In the genomic region with DNA sequence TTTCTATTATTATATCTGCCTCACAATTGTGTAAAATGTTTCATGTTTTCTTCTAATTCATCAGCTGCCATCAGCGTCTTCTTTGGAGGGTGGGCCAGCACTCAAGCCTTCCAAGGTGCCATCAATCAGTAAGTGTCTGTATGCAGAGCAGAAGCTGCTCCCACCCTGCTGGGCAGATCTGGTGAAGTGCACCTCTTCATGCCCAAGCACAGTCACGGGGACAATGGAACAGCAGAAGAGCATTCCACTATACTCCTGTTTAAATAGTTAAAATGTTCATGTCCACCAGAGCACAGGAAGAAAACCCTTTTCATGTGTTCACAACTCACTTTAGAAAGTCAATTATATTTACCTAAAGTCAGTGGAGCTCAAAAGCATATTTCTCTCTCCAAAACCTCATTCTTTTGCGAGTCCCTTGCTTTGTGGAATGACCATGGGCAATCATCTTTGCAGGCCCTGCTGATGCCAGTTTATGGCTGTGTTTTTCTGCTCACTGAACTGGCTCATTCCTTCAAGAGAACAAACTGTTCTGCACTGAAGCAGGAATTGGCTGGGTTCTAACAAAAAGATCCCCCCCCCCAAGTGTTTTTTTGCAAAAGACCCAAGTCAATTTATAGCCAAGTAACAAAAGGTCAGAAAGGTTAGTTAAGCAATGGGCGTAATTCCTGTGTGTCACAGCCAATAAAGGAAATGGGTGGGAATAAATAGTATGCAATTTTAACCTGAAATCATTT, we compare ENCODE assay signal across 10 mouse cellular contexts.
DNase-seq lines count a peak whose midpoint lies in the region; ATAC-seq and TF ChIP-seq lines count a peak whose summit lies in the region.
"Had no signal": no experiment of that assay in that cellular context is flagged by ENCODE, and none has a peak within 500 bp of the region (broad histone marks: within the 10 kb centered on the region; RNA-seq: fewer than 3 reads in every experiment).

No protein-coding gene starts in this region.

- H3K36me3 ChIP-seq in liver, postnatal 0 days (replicated peaks; ENCODE audit: insufficient read depth, low read length) = no peaks in the 10 kb centered on the region
- H3K36me3 ChIP-seq in liver, embryonic 11.5 days (ENCODE audit: control insufficient read depth, insufficient read depth, low read length) = no peaks in the 10 kb centered on the region

- peaks cover 18% of the 10 kb centered on the region for H3K4me1 ChIP-seq in liver, postnatal 0 days (ENCODE audit: insufficient read depth)
- no peaks in the 10 kb centered on the region for H3K4me1 ChIP-seq in liver, embryonic 11.5 days (replicated peaks; ENCODE audit: control insufficient read depth, insufficient read depth, low read length)

- ATAC-seq in cerebellum, adult (ENCODE audit: insufficient number of reproducible peaks, low FRiP score, low TSS enrichment) = no peak
- ATAC-seq in liver, postnatal 0 days = peak; percentile 86
- ATAC-seq in liver, embryonic 11.5 days (replicated peaks; ENCODE audit: low FRiP score) = no peak

- DNase-seq in cerebellum, postnatal 14 days = peak; percentile 29 to 45
- DNase-seq in liver, postnatal 0 days = peak; percentile 28
- no peak for DNase-seq in liver, embryonic 11.5 days (ENCODE audit: low spot score)
- peak; percentile 30 for DNase-seq in heart, postnatal 25 days (ENCODE audit: low spot score)
- peak; percentile 75 for DNase-seq in lung, postnatal 36 days
- no peak for DNase-seq in yolk sac, embryonic 10.5 days (ENCODE audit: low spot score)
- DNase-seq in left cerebral cortex, postnatal 36 days (ENCODE audit: low spot score in 2 of 2) = no peak
- DNase-seq: B cell, adult 2 months had no signal

- WGBS in liver, postnatal 0 days (ENCODE audit: insufficient replicate concordance) = 69% methylated on average over 4 of the region's 4 CpGs
- 59% methylated on average over 4 of the region's 4 CpGs for WGBS in liver, embryonic 11.5 days

- TF ChIP-seq CTCF in liver, postnatal 0 days (IDR thresholded peaks at IDR 0.05; ENCODE audit: low read depth) = no peak

- H3K27ac ChIP-seq in liver, postnatal 0 days (ENCODE audit: low read depth) = peak overlapping the region; percentile 97
- H3K27ac ChIP-seq in liver, embryonic 11.5 days (ENCODE audit: low read depth, low read length) = no peak overlapping the region
- H3K27ac ChIP-seq: macrophage had no signal

- no peaks in the 10 kb centered on the region for H3K27me3 ChIP-seq in liver, postnatal 0 days (ENCODE audit: insufficient read depth, low read length)
- no peaks in the 10 kb centered on the region for H3K27me3 ChIP-seq in liver, embryonic 11.5 days (replicated peaks; ENCODE audit: control insufficient read depth, insufficient read depth, low read length)

- H3K4me2 ChIP-seq in liver, postnatal 0 days (ENCODE audit: low read depth, low read length) = no peak overlapping the region
- H3K4me2 ChIP-seq in liver, embryonic 11.5 days = no peak overlapping the region

- H3K9ac ChIP-seq in liver, postnatal 0 days (replicated peaks) = no peak overlapping the region; the same call in 1 of the 2 replicates
- H3K9ac ChIP-seq in liver, embryonic 11.5 days (ENCODE audit: low read depth, low read length) = no peak overlapping the region

- H3K9me3 ChIP-seq in liver, postnatal 0 days (ENCODE audit: low read length) = no peaks in the 10 kb centered on the region
- no peaks in the 10 kb centered on the region for H3K9me3 ChIP-seq in liver, embryonic 11.5 days (ENCODE audit: control insufficient read depth, low read length)

- intact Hi-C loops in heart, postnatal 25 days (cut with DNase I) = loop anchor here (2.0 to 5.0 kb wide), 2 partner anchors 38 to 70 kb away; no protein-coding TSS in a partner anchor
- intact Hi-C loops in left cerebral cortex, postnatal 36 days (cut with DNase I) = loop anchor here (5.0 kb wide), 1 partner anchor 67 kb away; a partner anchor contains a TSS

- H3K4me3 ChIP-seq in liver, postnatal 0 days (ENCODE audit: low read depth, low read length) = no peak overlapping the region
- H3K4me3 ChIP-seq in liver, embryonic 11.5 days (ENCODE audit: low read depth, low read length) = no peak overlapping the region

- peak; percentile 95 for TF ChIP-seq EP300 in liver, postnatal 0 days (IDR thresholded peaks at IDR 0.05; ENCODE audit: low read depth)

Comparison
In these comparisons a context has a peak if more than half of its experiments do, and no peak if none do; other contexts are left out.
1. DNase-seq: peak in cerebellum, postnatal 14 days (2 of 2), liver, postnatal 0 days (single experiment), heart, postnatal 25 days (single experiment) and lung, postnatal 36 days (single experiment); none in liver, embryonic 11.5 days (single experiment), yolk sac, embryonic 10.5 days (single experiment) and left cerebral cortex, postnatal 36 days (0 of 2).